In genomic region chr1:47386579-47386978, GRCm38 (mm10) we compare ENCODE assay signal across 17 mouse cellular contexts.
"Had no signal": no experiment of that assay in that cellular context is flagged by ENCODE, and none has a peak within 500 bp of the region (broad histone marks: within the 10 kb centered on the region; RNA-seq: fewer than 3 reads in every experiment).

No protein-coding gene starts in this region.

- ATAC-seq: liver, embryonic 12.5 days had no signal

- H3K27me3 ChIP-seq: liver, embryonic 12.5 days; megakaryocyte, embryonic 14.5 days; midbrain, embryonic 12.5 days had no signal

- H3K4me1 ChIP-seq: liver, embryonic 12.5 days; megakaryocyte, embryonic 14.5 days; midbrain, embryonic 12.5 days had no signal

- H3K36me3 ChIP-seq: liver, embryonic 12.5 days; midbrain, embryonic 12.5 days had no signal

- DNase-seq: lung, adult 18-20 months; lung, embryonic 14.5 days; lung, postnatal 14 days; lung, postnatal 36 days; retina, postnatal 1 day; right cerebral cortex, adult 18-20 months; right cerebral cortex, postnatal 25 days; right cerebral cortex, postnatal 4 days; spleen, adult 18-20 months; thymus, adult 18-20 months; thymus, postnatal 14 days; thymus, postnatal 36 days had no signal

- H3K4me3 ChIP-seq: liver, embryonic 12.5 days; megakaryocyte, embryonic 14.5 days; midbrain, embryonic 12.5 days had no signal

- H3K9me3 ChIP-seq: liver, embryonic 12.5 days; megakaryocyte, embryonic 14.5 days; midbrain, embryonic 12.5 days had no signal

- H3K9ac ChIP-seq: liver, embryonic 12.5 days; liver, embryonic 14.5 days; lung, embryonic 14.5 days; midbrain, embryonic 12.5 days had no signal

- H3K4me2 ChIP-seq: liver, embryonic 12.5 days; lung, embryonic 14.5 days; midbrain, embryonic 12.5 days had no signal

- H3K27ac ChIP-seq: liver, embryonic 12.5 days; liver, embryonic 14.5 days; macrophage; midbrain, embryonic 12.5 days had no signal
